Mouse (Mus musculus): Measurements from ENCODE around the gene Ccn1. TPM values are rescaled to one million over a fixed set of nuclear protein-coding genes. Genes with fewer than 3 reads are reported as not detected.
A peak's percentile ranks its signal among the peaks of the same experiment; 100 is the strongest.

Ccn1 gene
- 464 and 759 TPM in 2 replicates for polyA plus RNA-seq (2011; ENCODE audit: insufficient read length, low read depth, missing spikeins)

- peaks cover 6% of the 10 kb centered on the region for H3K4me1 ChIP-seq (ENCODE audit: control insufficient read depth, insufficient read depth, low read length)
- TF ChIP-seq POLR2A (IDR thresholded peaks at IDR 0.05; ENCODE audit: low read depth, low read length): peak; percentile 96
- TF ChIP-seq CTCF (IDR thresholded peaks at IDR 0.05; ENCODE audit: borderline replicate concordance, insufficient read depth, low read length): no peak
- H3K27ac ChIP-seq (ENCODE audit: insufficient read depth, low read length): peak within 1 kb of the TSS; percentile 99
- peak within 1 kb of the TSS; percentile 80 for H3K4me3 ChIP-seq (ENCODE audit: insufficient read depth, low read length)
Measured at GRCm38 (mm10) chr3:145649852-145650202, at the start of gene Ccn1. Gene Ccn1 (minus strand): TSS chr3:145649981.

GRCm38 (mm10) chr3:145693361-145693760 lies 43.6 kb upstream of the Ccn1 start:
- no peak for TF ChIP-seq CTCF (IDR thresholded peaks at IDR 0.05; ENCODE audit: borderline replicate concordance, insufficient read depth, low read length)
- TF ChIP-seq POLR2A (IDR thresholded peaks at IDR 0.05; ENCODE audit: low read depth, low read length): no peak
- Histone ChIP-seq H3K4me1 (ENCODE audit: control insufficient read depth, insufficient read depth, low read length) (peaks cover 6% of the 10 kb centered on the region; the same call in 1 of the 2 replicates), H3K4me3 (ENCODE audit: insufficient read depth, low read length) (no peak overlapping the region), H3K27ac (ENCODE audit: insufficient read depth, low read length) (peak overlapping the region; percentile 27; the same call in 1 of the 2 replicates)

- Histone ChIP-seq H3K27ac (ENCODE audit: insufficient read depth, low read length) (peak overlapping the region; percentile 58), H3K4me1 (ENCODE audit: control insufficient read depth, insufficient read depth, low read length) (peaks cover 6% of the 10 kb centered on the region; the same call in 1 of the 2 replicates), H3K4me3 (ENCODE audit: insufficient read depth, low read length) (no peak overlapping the region)
- TF ChIP-seq CTCF (IDR thresholded peaks at IDR 0.05; ENCODE audit: borderline replicate concordance, insufficient read depth, low read length) (no peak), POLR2A (IDR thresholded peaks at IDR 0.05; ENCODE audit: low read depth, low read length) (no peak)
Measured at GRCm38 (mm10) chr3:145692037-145692436, 42.3 kb upstream of the Ccn1 start.

- TF ChIP-seq POLR2A (IDR thresholded peaks at IDR 0.05; ENCODE audit: low read depth, low read length): no peak
- TF ChIP-seq CTCF (IDR thresholded peaks at IDR 0.05; ENCODE audit: borderline replicate concordance, insufficient read depth, low read length): no peak
- H3K4me1 ChIP-seq (ENCODE audit: control insufficient read depth, insufficient read depth, low read length): peaks cover 7% of the 10 kb centered on the region
- H3K27ac ChIP-seq (ENCODE audit: insufficient read depth, low read length): peak overlapping the region; percentile 58
- no peak overlapping the region for H3K4me3 ChIP-seq (ENCODE audit: insufficient read depth, low read length)
Measured at GRCm38 (mm10) chr3:145691415-145691814, 41.6 kb upstream of the Ccn1 start.

GRCm38 (mm10) chr3:145689271-145689670 lies 39.5 kb upstream of the Ccn1 start:
- H3K4me3 ChIP-seq (ENCODE audit: insufficient read depth, low read length): no peak overlapping the region
- no peak overlapping the region for H3K27ac ChIP-seq (ENCODE audit: insufficient read depth, low read length)
- no peak for TF ChIP-seq CTCF (IDR thresholded peaks at IDR 0.05; ENCODE audit: borderline replicate concordance, insufficient read depth, low read length)
- no peak for TF ChIP-seq POLR2A (IDR thresholded peaks at IDR 0.05; ENCODE audit: low read depth, low read length)
- peaks cover 12% of the 10 kb centered on the region for H3K4me1 ChIP-seq (ENCODE audit: control insufficient read depth, insufficient read depth, low read length)

- TF ChIP-seq CTCF (IDR thresholded peaks at IDR 0.05; ENCODE audit: borderline replicate concordance, insufficient read depth, low read length) (no peak), POLR2A (IDR thresholded peaks at IDR 0.05; ENCODE audit: low read depth, low read length) (no peak)
- Histone ChIP-seq H3K4me3 (ENCODE audit: insufficient read depth, low read length) (no peak overlapping the region), H3K27ac (ENCODE audit: insufficient read depth, low read length) (no peak overlapping the region), H3K4me1 (ENCODE audit: control insufficient read depth, insufficient read depth, low read length) (peaks cover 10% of the 10 kb centered on the region)
Measured at GRCm38 (mm10) chr3:145687836-145688235, 38.1 kb upstream of the Ccn1 start.

GRCm38 (mm10) chr3:145684604-145685441 lies 35.0 kb upstream of the Ccn1 start:
- Histone ChIP-seq H3K4me1 (ENCODE audit: control insufficient read depth, insufficient read depth, low read length) (peaks cover 7% of the 10 kb centered on the region), H3K27ac (ENCODE audit: insufficient read depth, low read length) (peak overlapping the region; percentile 96), H3K4me3 (ENCODE audit: insufficient read depth, low read length) (no peak overlapping the region)
- TF ChIP-seq CTCF (IDR thresholded peaks at IDR 0.05; ENCODE audit: borderline replicate concordance, insufficient read depth, low read length) (no peak), POLR2A (IDR thresholded peaks at IDR 0.05; ENCODE audit: low read depth, low read length) (no peak)

- Histone ChIP-seq H3K4me1 (ENCODE audit: control insufficient read depth, insufficient read depth, low read length) (peaks cover 7% of the 10 kb centered on the region), H3K27ac (ENCODE audit: insufficient read depth, low read length) (peak overlapping the region; percentile 96), H3K4me3 (ENCODE audit: insufficient read depth, low read length) (no peak overlapping the region)
- TF ChIP-seq CTCF (IDR thresholded peaks at IDR 0.05; ENCODE audit: borderline replicate concordance, insufficient read depth, low read length) (no peak), POLR2A (IDR thresholded peaks at IDR 0.05; ENCODE audit: low read depth, low read length) (no peak)
Measured at GRCm38 (mm10) chr3:145684201-145684600, 34.4 kb upstream of the Ccn1 start.

GRCm38 (mm10) chr3:145681348-145681935 lies 31.7 kb upstream of the Ccn1 start:
- peaks cover 10% of the 10 kb centered on the region for H3K4me1 ChIP-seq (ENCODE audit: control insufficient read depth, insufficient read depth, low read length)
- H3K27ac ChIP-seq (ENCODE audit: insufficient read depth, low read length): peak overlapping the region; percentile 31
- TF ChIP-seq POLR2A (IDR thresholded peaks at IDR 0.05; ENCODE audit: low read depth, low read length): no peak
- no peak for TF ChIP-seq CTCF (IDR thresholded peaks at IDR 0.05; ENCODE audit: borderline replicate concordance, insufficient read depth, low read length)
- no peak overlapping the region for H3K4me3 ChIP-seq (ENCODE audit: insufficient read depth, low read length)

- no peak overlapping the region for H3K27ac ChIP-seq (ENCODE audit: insufficient read depth, low read length)
- TF ChIP-seq POLR2A (IDR thresholded peaks at IDR 0.05; ENCODE audit: low read depth, low read length) (no peak), CTCF (IDR thresholded peaks at IDR 0.05; ENCODE audit: borderline replicate concordance, insufficient read depth, low read length) (no peak)
- H3K4me1 ChIP-seq (ENCODE audit: control insufficient read depth, insufficient read depth, low read length): peaks cover 10% of the 10 kb centered on the region
- no peak overlapping the region for H3K4me3 ChIP-seq (ENCODE audit: insufficient read depth, low read length)
Measured at GRCm38 (mm10) chr3:145680686-145681085, 30.9 kb upstream of the Ccn1 start.

Measured in embryonic fibroblast, embryonic 13.5 days (primary cell).